Mouse (Mus musculus) ES-E14 (cell line): ENCODE data around the gene Tm7sf3. TPM values are rescaled to one million over a fixed set of nuclear protein-coding genes. Genes with fewer than 3 reads are reported as not detected.

ENCODE experiments used
- DNase-seq: peaks from one replicate; pipeline ENCODE4 v3.0.0-alpha.2; 2013; ENCODE audit warnings: low read depth, low spot score
- H3K27ac ChIP-seq: 2 replicates; pipeline ENCODE4 v1.5.1; 2012; ENCODE audit warnings: low read depth, mild to moderate bottlenecking, low read length, moderate library complexity, mixed read lengths; ENCODE audit not compliant: poor library complexity, insufficient read depth, severe bottlenecking
- H3K36me3 ChIP-seq: 2 replicates; pipeline ENCODE4 v1.6.1; 2012; ENCODE audit warnings: mild to moderate bottlenecking, low read length, moderate library complexity, mixed read lengths; ENCODE audit not compliant: control insufficient read depth, poor library complexity, insufficient read depth, severe bottlenecking
- H3K4me1 ChIP-seq, 2 experiments: fragments of 150-350 bp in 1 of 2; sonication (generic) in 1 of 2; 2 replicates each; pipeline ENCODE4 v1.6.1; 2012; ENCODE audit warnings: low read length in 2 of 2, mild to moderate bottlenecking in 1 of 2, mixed read lengths in 1 of 2; ENCODE audit not compliant: control insufficient read depth in 2 of 2, insufficient read depth in 2 of 2, poor library complexity in 1 of 2
- H3K4me3 ChIP-seq, 2 experiments: fragments of 150-350 bp in 1 of 2; sonication (generic) in 1 of 2; 2 replicates each; pipeline ENCODE4 v1.5.1; 2012; ENCODE audit warnings: low read length in 2 of 2, low read depth in 1 of 2, mild to moderate bottlenecking in 1 of 2, mixed read lengths in 1 of 2; ENCODE audit not compliant: insufficient read depth in 1 of 2, poor library complexity in 1 of 2, severe bottlenecking in 1 of 2
- H3K9ac ChIP-seq: 2 replicates; pipeline ENCODE4 v1.6.1; 2012; ENCODE audit warnings: low read depth, mild to moderate bottlenecking, low read length, mixed read lengths; ENCODE audit not compliant: poor library complexity, insufficient read depth, severe bottlenecking
- H3K9me3 ChIP-seq: fragments of 150-350 bp; sonication (generic); 2 replicates; pipeline ENCODE4 v1.6.1; 2012; ENCODE audit warnings: low read depth, mild to moderate bottlenecking, low read length; ENCODE audit not compliant: control insufficient read depth, insufficient read depth
- CHD2 ChIP-seq: IDR thresholded peaks from 2 replicates; pipeline ENCODE4 v1.6.1; 2014; ENCODE audit warnings: mild to moderate bottlenecking, low read depth, low read length, inconsistent platforms
- HCFC1 ChIP-seq: IDR thresholded peaks from 2 replicates; pipeline ENCODE4 v1.6.1; 2012; ENCODE audit warnings: low read length, inconsistent platforms, borderline replicate concordance; ENCODE audit not compliant: insufficient read depth
- MAFK ChIP-seq: IDR thresholded peaks from 2 replicates; pipeline ENCODE4 v1.6.1; 2014; ENCODE audit warnings: mild to moderate bottlenecking, low read depth, low read length, inconsistent platforms; ENCODE audit not compliant: insufficient read depth
- ZC3H11A ChIP-seq: IDR thresholded peaks from 2 replicates; pipeline ENCODE4 v1.6.1; 2012; ENCODE audit warnings: low read depth, mild to moderate bottlenecking, inconsistent platforms, low read length, borderline replicate concordance
- ZNF384 ChIP-seq: IDR thresholded peaks from 2 replicates; pipeline ENCODE4 v1.6.1; 2012; ENCODE audit warnings: low read depth, low read length, inconsistent platforms
- in situ Hi-C, 2 experiments: fragments of 600-800 bp; cut with MboI; formaldehyde crosslinking; loops; one replicate each; pipeline ENCODE4 v1.15.1; 2025; ENCODE audit warnings: low sequenced_read_pairs in 2 of 2, inconsistent platforms in 1 of 2; ENCODE audit not compliant: unreplicated experiment in 2 of 2
- total RNA-seq: library from RNA; depleted of rRNA; stranded (reverse); fragments of 300-350 nt; gene quantifications from 2 replicates; pipeline ENCODE4 v1.2.3, GENCODE M21; 2012

Tm7sf3 gene
- total RNA-seq, 1 experiment: 99.6 TPM

DNA sequence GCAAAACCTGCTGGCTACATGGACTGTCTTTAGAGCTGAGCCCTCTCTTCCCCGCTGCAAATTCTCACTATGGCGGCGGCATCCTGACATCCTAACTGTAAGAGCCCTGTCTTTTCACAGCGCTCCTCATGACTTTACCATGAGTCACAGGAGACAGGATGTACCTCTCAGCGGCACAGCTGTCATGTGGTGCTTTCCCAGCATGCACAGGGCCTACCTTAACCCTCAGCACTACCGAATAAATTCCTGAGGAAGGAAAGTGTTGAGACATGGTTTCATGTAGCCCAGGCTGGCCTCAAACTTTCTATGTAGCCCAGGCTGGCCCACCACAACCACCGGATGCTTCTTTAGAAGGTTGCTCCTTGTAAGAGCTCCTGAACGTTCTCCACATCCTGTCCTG lies 26.7 kb downstream of the Tm7sf3 start:
- no peak overlapping the region for H3K4me3 ChIP-seq

DNA sequence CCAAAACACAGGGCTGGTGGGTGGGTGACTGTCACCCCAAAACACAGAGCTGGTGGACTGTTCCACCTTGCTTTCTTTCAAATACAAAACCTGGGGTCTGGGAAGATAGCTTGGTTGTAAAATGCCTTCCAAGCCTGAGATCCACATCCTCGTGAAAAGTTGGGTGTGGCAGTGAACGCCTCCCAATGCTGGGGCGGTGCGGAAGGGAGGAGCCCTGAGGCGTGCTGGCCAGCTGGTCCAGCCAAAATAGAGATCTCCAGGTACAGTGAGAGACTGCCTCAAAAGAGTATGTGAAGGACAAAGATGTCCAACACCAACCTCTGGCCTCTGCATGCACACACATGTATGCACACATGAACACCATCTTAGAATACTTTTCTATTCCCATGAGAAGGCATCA lies 28.1 kb downstream of the Tm7sf3 start:
- peaks cover 63% of the 10 kb centered on the region for H3K36me3 ChIP-seq
- no peak overlapping the region for H3K27ac ChIP-seq
- no peak overlapping the region for H3K4me3 ChIP-seq
- no peaks in the 10 kb centered on the region for H3K9me3 ChIP-seq
- DNase-seq: no peak
- no peak overlapping the region for H3K9ac ChIP-seq
- TF ChIP-seq ZNF384 (no peak), ZC3H11A (no peak), CHD2 (no peak), HCFC1 (no peak), MAFK (no peak)
- H3K4me1 ChIP-seq: peaks cover 2 to 4% of the 10 kb centered on the region in 2 experiments; a peak in 2 of 4 replicates
- in situ Hi-C loops: no loop called here

More for the DNA sequence above, 26.7 kb downstream of the Tm7sf3 start:
- TF ChIP-seq HCFC1 (no peak), MAFK (no peak), ZC3H11A (no peak), ZNF384 (no peak), CHD2 (no peak)
- DNase-seq: no peak
- in situ Hi-C loops: no loop called here
- H3K9ac ChIP-seq: no peak overlapping the region
- H3K4me1 ChIP-seq: peaks cover 2 to 4% of the 10 kb centered on the region in 2 experiments; a peak in 2 of 4 replicates
- H3K9me3 ChIP-seq: no peaks in the 10 kb centered on the region
- H3K36me3 ChIP-seq: peaks cover 62% of the 10 kb centered on the region
- no peak overlapping the region for H3K27ac ChIP-seq

DNA sequence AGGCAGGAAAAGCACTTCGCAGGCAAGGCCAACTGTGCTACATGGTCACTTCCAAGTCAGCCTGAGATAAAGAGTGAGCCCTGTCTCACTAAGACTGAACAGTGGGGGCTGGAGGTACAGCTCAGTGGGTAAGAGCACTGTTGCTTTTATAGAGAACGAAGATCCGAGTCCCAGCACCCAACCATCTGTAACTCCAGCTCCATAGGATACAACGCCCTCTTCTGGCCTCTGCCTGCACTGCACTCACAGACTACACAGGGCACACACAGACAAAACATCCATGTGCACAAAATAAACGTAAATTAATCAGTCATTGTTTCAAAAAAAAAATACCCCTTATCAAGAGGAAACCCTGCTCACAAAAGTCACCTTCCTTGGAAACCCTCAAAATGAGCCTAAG lies 28.7 kb downstream of the Tm7sf3 start:
- Histone ChIP-seq H3K4me1 (peaks cover 2 to 4% of the 10 kb centered on the region in 2 experiments; a peak in 2 of 4 replicates), H3K9me3 (no peaks in the 10 kb centered on the region), H3K4me3 (no peak overlapping the region), H3K9ac (no peak overlapping the region), H3K27ac (no peak overlapping the region), H3K36me3 (peaks cover 68% of the 10 kb centered on the region)
- in situ Hi-C loops: no loop called here
- TF ChIP-seq ZC3H11A (no peak), CHD2 (no peak), HCFC1 (no peak), ZNF384 (no peak), MAFK (no peak)
- peak; percentile 28 for DNase-seq

DNA sequence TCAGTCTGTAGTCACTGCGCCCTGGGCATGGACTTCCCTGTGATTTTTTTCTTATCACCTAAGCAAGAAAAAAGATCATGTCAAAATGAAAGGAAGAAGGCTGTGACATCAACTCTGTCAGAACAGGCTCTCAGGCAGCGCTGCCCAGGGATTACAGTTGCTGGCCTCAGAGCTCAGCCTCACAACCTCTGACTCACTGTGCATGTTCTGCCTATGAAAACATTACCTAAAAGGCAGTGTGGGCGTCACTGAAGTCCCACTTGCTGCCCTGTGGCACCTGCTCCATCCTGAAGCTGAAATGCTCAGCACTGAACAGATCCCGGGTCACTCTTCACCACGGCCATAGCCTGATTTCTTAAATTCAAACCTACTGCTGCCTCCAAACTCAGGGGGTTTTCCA lies 29.9 kb downstream of the Tm7sf3 start:
- TF ChIP-seq ZNF384 (no peak), CHD2 (no peak), ZC3H11A (no peak), HCFC1 (no peak), MAFK (no peak)
- H3K4me3 ChIP-seq: no peak overlapping the region
- in situ Hi-C loops: no loop called here
- H3K9ac ChIP-seq: no peak overlapping the region
- no peaks in the 10 kb centered on the region for H3K9me3 ChIP-seq
- no peak overlapping the region for H3K27ac ChIP-seq
- H3K36me3 ChIP-seq: peaks cover 61% of the 10 kb centered on the region
- H3K4me1 ChIP-seq: peaks cover 2 to 4% of the 10 kb centered on the region in 2 experiments; a peak in 2 of 4 replicates
- DNase-seq: no peak

DNA sequence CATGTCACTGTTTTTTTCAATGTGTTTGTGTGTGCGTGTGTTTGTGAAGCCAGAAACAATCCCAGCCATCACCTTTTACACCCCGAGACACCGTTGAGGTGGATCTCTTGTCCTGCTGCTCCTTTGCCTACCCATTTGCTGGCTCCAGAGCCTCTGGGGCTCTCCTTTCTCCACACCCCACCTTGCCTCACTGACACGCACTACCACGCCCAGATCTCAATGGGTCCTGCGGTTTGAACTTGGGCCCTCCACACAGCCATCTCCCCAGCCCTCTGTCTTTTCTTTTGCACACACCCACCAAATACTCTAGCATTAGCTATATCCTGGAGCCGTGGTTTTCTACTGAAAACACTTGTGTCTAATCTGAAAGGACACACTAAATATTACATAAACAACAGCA lies 30.7 kb downstream of the Tm7sf3 start:
- Histone ChIP-seq H3K36me3 (peaks cover 63% of the 10 kb centered on the region), H3K4me3 (no peak overlapping the region), H3K9me3 (no peaks in the 10 kb centered on the region), H3K27ac (no peak overlapping the region), H3K4me1 (peaks cover 2 to 4% of the 10 kb centered on the region in 2 experiments; a peak in 2 of 4 replicates), H3K9ac (no peak overlapping the region)
- in situ Hi-C loops: no loop called here
- TF ChIP-seq CHD2 (no peak), ZNF384 (no peak), HCFC1 (no peak), ZC3H11A (no peak), MAFK (no peak)
- DNase-seq: no peak
